Mouse (Mus musculus): Measurements from ENCODE around the gene Ccl6. TPM values are rescaled to one million over a fixed set of nuclear protein-coding genes. Genes with fewer than 3 reads are reported as not detected.

Ccl6 gene
- polyA plus RNA-seq, 1 experiment from 2014 or later: 0.80 TPM

GRCm38 (mm10) chr11:83584232-83584631, 8.7 kb downstream of the Ccl6 start:
- no peak for DNase-seq (ENCODE audit: low spot score)
- Histone ChIP-seq H3K9ac (ENCODE audit: low read length) (no peak overlapping the region), H3K36me3 (ENCODE audit: control insufficient read depth, insufficient read depth, low read length) (no peaks in the 10 kb centered on the region), H3K9me3 (ENCODE audit: control insufficient read depth, low read length) (no peaks in the 10 kb centered on the region), H3K4me2 (ENCODE audit: low read depth, low read length, severe bottlenecking) (no peak overlapping the region), H3K27ac (ENCODE audit: low read depth, low read length) (no peak overlapping the region), H3K4me1 (replicated peaks; ENCODE audit: control insufficient read depth, insufficient read depth, low read length) (no peaks in the 10 kb centered on the region), H3K4me3 (ENCODE audit: low read depth, low read length) (no peak overlapping the region), H3K27me3 (ENCODE audit: control insufficient read depth, insufficient read depth, low read length) (no peaks in the 10 kb centered on the region)
- ATAC-seq (replicated peaks; ENCODE audit: low FRiP score): no peak
- WGBS: 78% methylated on average over 2 of the region's 2 CpGs

GRCm38 (mm10) chr11:83583450-83583754, 9.5 kb downstream of the Ccl6 start:
- H3K36me3 ChIP-seq (ENCODE audit: control insufficient read depth, insufficient read depth, low read length): no peaks in the 10 kb centered on the region
- H3K27ac ChIP-seq (ENCODE audit: low read depth, low read length): no peak overlapping the region
- no peaks in the 10 kb centered on the region for H3K27me3 ChIP-seq (ENCODE audit: control insufficient read depth, insufficient read depth, low read length)
- H3K4me3 ChIP-seq (ENCODE audit: low read depth, low read length): no peak overlapping the region
- no peak overlapping the region for H3K9ac ChIP-seq (ENCODE audit: low read length)
- no peaks in the 10 kb centered on the region for H3K4me1 ChIP-seq (replicated peaks; ENCODE audit: control insufficient read depth, insufficient read depth, low read length)
- no peak for ATAC-seq (replicated peaks; ENCODE audit: low FRiP score)
- no peak for DNase-seq (ENCODE audit: low spot score)
- H3K9me3 ChIP-seq (ENCODE audit: control insufficient read depth, low read length): no peaks in the 10 kb centered on the region
- H3K4me2 ChIP-seq (ENCODE audit: low read depth, low read length, severe bottlenecking): no peak overlapping the region

GRCm38 (mm10) chr11:83582626-83583449, 10.0 kb downstream of the Ccl6 start:
- Histone ChIP-seq H3K4me2 (ENCODE audit: low read depth, low read length, severe bottlenecking) (no peak overlapping the region), H3K36me3 (ENCODE audit: control insufficient read depth, insufficient read depth, low read length) (no peaks in the 10 kb centered on the region), H3K4me3 (ENCODE audit: low read depth, low read length) (no peak overlapping the region), H3K4me1 (replicated peaks; ENCODE audit: control insufficient read depth, insufficient read depth, low read length) (no peaks in the 10 kb centered on the region), H3K9ac (ENCODE audit: low read length) (no peak overlapping the region), H3K27ac (ENCODE audit: low read depth, low read length) (no peak overlapping the region), H3K9me3 (ENCODE audit: control insufficient read depth, low read length) (no peaks in the 10 kb centered on the region), H3K27me3 (ENCODE audit: control insufficient read depth, insufficient read depth, low read length) (no peaks in the 10 kb centered on the region)
- 70% methylated on average over 4 of the region's 4 CpGs for WGBS
- no peak for DNase-seq (ENCODE audit: low spot score)
- no peak for ATAC-seq (replicated peaks; ENCODE audit: low FRiP score)

- no peaks in the 10 kb centered on the region for H3K9me3 ChIP-seq (ENCODE audit: control insufficient read depth, low read length)
- H3K4me3 ChIP-seq (ENCODE audit: low read depth, low read length): no peak overlapping the region
- ATAC-seq (replicated peaks; ENCODE audit: low FRiP score): no peak
- no peaks in the 10 kb centered on the region for H3K27me3 ChIP-seq (ENCODE audit: control insufficient read depth, insufficient read depth, low read length)
- H3K36me3 ChIP-seq (ENCODE audit: control insufficient read depth, insufficient read depth, low read length): no peaks in the 10 kb centered on the region
- H3K4me1 ChIP-seq (replicated peaks; ENCODE audit: control insufficient read depth, insufficient read depth, low read length): no peaks in the 10 kb centered on the region
- 84% methylated on average over 4 of the region's 4 CpGs for WGBS
- H3K27ac ChIP-seq (ENCODE audit: low read depth, low read length): no peak overlapping the region
- no peak for DNase-seq (ENCODE audit: low spot score)
- no peak overlapping the region for H3K4me2 ChIP-seq (ENCODE audit: low read depth, low read length, severe bottlenecking)
- H3K9ac ChIP-seq (ENCODE audit: low read length): no peak overlapping the region
Measured at GRCm38 (mm10) chr11:83581626-83582610, 11.0 kb downstream of the Ccl6 start.

- H3K9me3 ChIP-seq (ENCODE audit: control insufficient read depth, low read length): no peaks in the 10 kb centered on the region
- no peaks in the 10 kb centered on the region for H3K36me3 ChIP-seq (ENCODE audit: control insufficient read depth, insufficient read depth, low read length)
- H3K4me1 ChIP-seq (replicated peaks; ENCODE audit: control insufficient read depth, insufficient read depth, low read length): no peaks in the 10 kb centered on the region
- no peak overlapping the region for H3K4me2 ChIP-seq (ENCODE audit: low read depth, low read length, severe bottlenecking)
- H3K9ac ChIP-seq (ENCODE audit: low read length): no peak overlapping the region
- no peaks in the 10 kb centered on the region for H3K27me3 ChIP-seq (ENCODE audit: control insufficient read depth, insufficient read depth, low read length)
- ATAC-seq (replicated peaks; ENCODE audit: low FRiP score) (no peak), DNase-seq (ENCODE audit: low spot score) (no peak)
- WGBS: 74% methylated on average over 1 of the region's 1 CpGs
- H3K4me3 ChIP-seq (ENCODE audit: low read depth, low read length): no peak overlapping the region
- H3K27ac ChIP-seq (ENCODE audit: low read depth, low read length): no peak overlapping the region
Measured at GRCm38 (mm10) chr11:83580699-83581232, 12.1 kb downstream of the Ccl6 start.

GRCm38 (mm10) chr11:83578999-83579398, 13.9 kb downstream of the Ccl6 start:
- WGBS: 78% methylated on average over 3 of the region's 3 CpGs
- ATAC-seq (replicated peaks; ENCODE audit: low FRiP score) (no peak), DNase-seq (ENCODE audit: low spot score) (no peak)
- H3K27ac ChIP-seq (ENCODE audit: low read depth, low read length): no peak overlapping the region
- no peaks in the 10 kb centered on the region for H3K4me1 ChIP-seq (replicated peaks; ENCODE audit: control insufficient read depth, insufficient read depth, low read length)
- H3K4me2 ChIP-seq (ENCODE audit: low read depth, low read length, severe bottlenecking): no peak overlapping the region
- H3K9ac ChIP-seq (ENCODE audit: low read length): no peak overlapping the region
- H3K4me3 ChIP-seq (ENCODE audit: low read depth, low read length): no peak overlapping the region
- H3K27me3 ChIP-seq (ENCODE audit: control insufficient read depth, insufficient read depth, low read length): no peaks in the 10 kb centered on the region
- no peaks in the 10 kb centered on the region for H3K9me3 ChIP-seq (ENCODE audit: control insufficient read depth, low read length)
- no peaks in the 10 kb centered on the region for H3K36me3 ChIP-seq (ENCODE audit: control insufficient read depth, insufficient read depth, low read length)

- no peaks in the 10 kb centered on the region for H3K4me1 ChIP-seq (replicated peaks; ENCODE audit: control insufficient read depth, insufficient read depth, low read length)
- ATAC-seq (replicated peaks; ENCODE audit: low FRiP score): no peak
- 49% methylated on average over 2 of the region's 2 CpGs for WGBS
Measured at GRCm38 (mm10) chr11:83578186-83578760, 14.6 kb downstream of the Ccl6 start, which contains the start of gene Ccl9. Ccl9 (minus strand) TSS chr11:83578636.

GRCm38 (mm10) chr11:83576927-83577555, 15.8 kb downstream of the Ccl6 start:
- Histone ChIP-seq H3K27me3 (ENCODE audit: control insufficient read depth, insufficient read depth, low read length) (no peaks in the 10 kb centered on the region), H3K9me3 (ENCODE audit: control insufficient read depth, low read length) (no peaks in the 10 kb centered on the region), H3K4me2 (ENCODE audit: low read depth, low read length, severe bottlenecking) (no peak overlapping the region), H3K36me3 (ENCODE audit: control insufficient read depth, insufficient read depth, low read length) (no peaks in the 10 kb centered on the region), H3K9ac (ENCODE audit: low read length) (no peak overlapping the region), H3K4me3 (ENCODE audit: low read depth, low read length) (no peak overlapping the region), H3K4me1 (replicated peaks; ENCODE audit: control insufficient read depth, insufficient read depth, low read length) (no peaks in the 10 kb centered on the region), H3K27ac (ENCODE audit: low read depth, low read length) (no peak overlapping the region)
- no peak for ATAC-seq (replicated peaks; ENCODE audit: low FRiP score)
- DNase-seq (ENCODE audit: low spot score): no peak
- 89% methylated on average over 4 of the region's 4 CpGs for WGBS

More at GRCm38 (mm10) chr11:83578186-83578760, 14.6 kb downstream of the Ccl6 start, which contains the start of gene Ccl9:
- no peaks in the 10 kb centered on the region for H3K9me3 ChIP-seq (ENCODE audit: control insufficient read depth, low read length)
- H3K27me3 ChIP-seq (ENCODE audit: control insufficient read depth, insufficient read depth, low read length): no peaks in the 10 kb centered on the region
- no peak within 1 kb of the TSS for H3K27ac ChIP-seq (ENCODE audit: low read depth, low read length)
- DNase-seq (ENCODE audit: low spot score): no peak
- no peak within 1 kb of the TSS for H3K9ac ChIP-seq (ENCODE audit: low read length)
- no peak within 1 kb of the TSS for H3K4me3 ChIP-seq (ENCODE audit: low read depth, low read length)
- H3K36me3 ChIP-seq (ENCODE audit: control insufficient read depth, insufficient read depth, low read length): no peaks in the 10 kb centered on the region
- H3K4me2 ChIP-seq (ENCODE audit: low read depth, low read length, severe bottlenecking): no peak within 1 kb of the TSS

Measured in forebrain, embryonic 11.5 days (tissue).